Mouse (Mus musculus) adrenal gland, postnatal 10 days (tissue): Measurements from ENCODE around the gene Suz12. TPM values are rescaled to one million over a fixed set of nuclear protein-coding genes. Genes with fewer than 3 reads are reported as not detected.
A peak's percentile ranks its signal among the peaks of the same experiment; 100 is the strongest.
"Not testable (repeated sequence)": the region's sequence is repeated elsewhere in the genome, so short reads cannot be mapped to it uniquely, and the experiment has no call there.

Source experiments
- DNase-seq: peaks from one replicate; pipeline ENCODE4 v3.0.0; 2021; ENCODE audit warnings: mixed read lengths
- long read RNA-seq, 2 experiments: library from polyadenylated mRNA; stranded (forward); transcript quantifications; one replicate each; pipeline ENCODE4 v2.0.0; 2021
- total RNA-seq, 2 experiments: library from RNA; stranded (reverse); gene quantifications; 2 replicates each; pipeline ENCODE4 v1.2.3; 2021

Suz12 gene
- total RNA-seq: 10 to 100 TPM; 52.7 to 54.0 TPM
- long read RNA-seq, experiment 1, full-length matches to known transcripts: 19 of 33 reads
- long read RNA-seq, experiment 1, partial matches to known transcripts: 6 of 33 reads
- long read RNA-seq, experiment 1, other reads (novel, unspliced or antisense): 8 of 33 reads
- long read RNA-seq, experiment 2, full-length matches to known transcripts: 13 of 15 reads
- long read RNA-seq, experiment 2, partial matches to known transcripts: 1 of 15 reads
- long read RNA-seq, experiment 2, other reads (novel, unspliced or antisense): 1 of 15 reads

DNA sequence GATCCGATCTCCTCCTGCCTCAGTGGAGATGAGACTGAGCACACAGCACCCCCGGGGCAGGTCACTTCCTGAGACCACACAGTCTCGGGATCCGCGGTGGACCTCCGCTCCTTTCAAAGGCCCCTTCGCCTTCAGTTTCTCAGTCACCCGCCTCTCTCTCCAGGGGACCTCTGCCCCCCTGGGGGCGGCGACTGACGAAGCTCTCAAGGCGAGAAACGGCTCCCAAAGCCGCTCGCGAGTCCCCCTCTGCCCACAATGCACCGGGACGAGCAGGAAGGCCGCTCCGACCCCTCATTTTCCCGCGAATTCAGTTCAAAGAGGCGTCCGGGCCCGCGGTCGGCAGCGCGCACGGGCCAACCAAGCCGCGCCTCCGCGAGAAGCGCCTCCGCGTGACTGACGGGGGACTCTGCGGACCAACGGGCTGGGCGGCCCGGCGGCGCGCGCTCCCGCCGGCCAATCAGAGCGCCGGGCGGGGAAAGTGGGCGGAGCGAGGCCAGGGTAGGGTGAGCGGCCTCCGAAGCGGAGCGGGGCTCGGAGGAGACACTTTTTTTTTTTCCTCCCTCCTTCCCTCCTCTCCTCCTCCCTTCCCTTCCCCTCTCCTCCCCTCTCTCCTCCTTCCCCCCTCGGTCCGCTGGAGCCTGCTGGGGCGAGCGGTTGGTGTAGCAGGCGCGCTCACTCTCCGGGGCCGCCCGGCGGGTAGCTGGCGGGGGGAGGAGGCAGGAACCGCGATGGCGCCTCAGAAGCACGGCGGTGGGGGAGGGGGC, at the start of gene Suz12:
TSS of gene Suz12 (plus strand) at position 515 of the 764 bp plus-strand sequence.
- DNase-seq: peak; percentile 97

DNA sequence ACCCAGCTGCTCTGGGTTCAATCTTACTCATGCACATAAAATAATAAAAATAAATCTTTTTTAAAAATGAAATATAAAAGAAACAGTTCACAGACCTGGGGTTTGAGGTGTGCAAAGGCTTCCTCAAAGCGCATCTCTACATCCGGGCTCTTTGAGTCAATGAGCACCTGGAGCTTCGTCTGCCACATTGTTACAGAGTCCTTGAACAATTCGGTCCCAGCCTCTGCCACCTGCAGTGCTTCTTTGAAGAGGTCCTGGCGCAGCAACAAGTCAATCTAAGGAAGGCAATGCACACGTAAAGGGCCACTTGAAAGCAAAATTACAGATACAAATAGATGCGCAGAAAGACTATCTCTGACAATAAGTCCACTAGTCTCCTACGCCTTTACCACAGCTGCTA, 49.8 kb upstream of the Suz12 start:
- no peak for DNase-seq

DNA sequence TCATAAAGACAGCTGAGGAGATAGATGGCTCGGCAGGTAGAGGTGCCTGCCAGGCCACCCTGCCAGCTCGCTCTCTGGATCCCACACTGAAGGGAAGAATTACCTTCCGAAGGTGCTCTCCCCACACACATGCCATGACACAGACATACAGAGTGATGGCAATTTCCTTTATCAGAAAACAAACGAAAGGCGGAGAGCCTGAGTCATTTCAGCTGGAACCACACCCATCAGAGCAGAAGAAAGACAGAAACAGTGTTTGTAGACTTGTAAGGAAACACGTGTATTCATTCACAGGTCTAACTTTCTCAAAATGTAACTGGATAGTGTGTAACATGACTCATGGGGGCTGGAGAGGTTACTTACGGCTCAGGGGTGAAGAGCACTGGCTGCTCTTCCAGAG, 49.3 kb upstream of the Suz12 start:
- no peak for DNase-seq

DNA sequence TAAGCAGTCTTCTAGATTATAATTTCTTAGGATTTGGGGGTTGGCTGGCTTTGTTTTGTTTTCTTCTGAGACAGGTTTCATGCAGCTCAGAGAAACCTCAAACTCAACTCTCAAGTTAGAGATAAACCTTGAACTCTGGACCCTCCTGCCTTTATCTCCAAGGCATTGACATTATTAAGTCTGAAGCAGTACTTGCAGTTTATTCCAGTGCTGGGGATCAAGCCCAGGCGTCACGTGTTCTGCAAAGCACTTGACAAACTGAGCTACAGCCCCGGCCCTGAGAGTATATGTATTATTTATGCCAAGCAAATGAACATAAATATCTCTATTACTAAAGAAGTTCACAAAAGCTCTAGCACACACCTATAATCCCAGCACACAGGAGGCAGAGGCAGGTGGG, 45.6 kb upstream of the Suz12 start:
- no peak for DNase-seq

DNA sequence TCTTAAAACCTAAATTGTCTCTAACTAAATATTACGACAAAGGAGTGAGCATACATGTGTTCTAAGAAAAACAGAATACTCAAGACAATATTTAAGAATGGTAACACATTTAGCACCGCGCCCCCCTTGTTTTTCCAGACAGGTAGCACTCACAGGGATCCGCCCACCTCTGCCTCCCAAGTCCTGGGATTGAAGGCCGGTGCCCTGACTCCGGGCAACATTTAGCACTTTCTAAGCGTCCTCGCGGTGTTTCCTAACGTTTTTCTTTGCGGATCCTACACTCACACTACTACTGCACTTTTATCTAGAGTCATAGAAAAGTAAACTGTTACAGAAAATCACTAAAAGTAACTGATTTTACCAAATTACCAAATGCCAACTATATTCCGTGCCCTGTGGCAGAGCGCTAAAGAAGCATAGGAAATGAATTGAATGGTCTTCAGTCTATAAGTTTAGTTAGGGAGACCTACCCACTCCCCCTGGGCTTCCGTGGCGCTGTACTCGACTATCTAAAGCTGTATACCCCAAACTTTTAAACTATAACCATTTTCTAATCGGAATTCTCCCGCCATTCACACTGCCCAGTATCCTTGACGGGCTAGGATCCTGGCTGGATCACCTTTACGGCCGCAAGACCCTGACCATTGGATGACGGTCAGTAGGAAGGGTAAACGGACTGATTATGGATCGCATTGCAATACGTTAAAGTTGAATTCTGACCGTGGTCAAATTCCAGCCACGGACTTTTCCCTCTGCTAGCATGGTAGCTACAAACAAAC, 31.4 kb upstream of the Suz12 start:
- DNase-seq: no peak

DNA sequence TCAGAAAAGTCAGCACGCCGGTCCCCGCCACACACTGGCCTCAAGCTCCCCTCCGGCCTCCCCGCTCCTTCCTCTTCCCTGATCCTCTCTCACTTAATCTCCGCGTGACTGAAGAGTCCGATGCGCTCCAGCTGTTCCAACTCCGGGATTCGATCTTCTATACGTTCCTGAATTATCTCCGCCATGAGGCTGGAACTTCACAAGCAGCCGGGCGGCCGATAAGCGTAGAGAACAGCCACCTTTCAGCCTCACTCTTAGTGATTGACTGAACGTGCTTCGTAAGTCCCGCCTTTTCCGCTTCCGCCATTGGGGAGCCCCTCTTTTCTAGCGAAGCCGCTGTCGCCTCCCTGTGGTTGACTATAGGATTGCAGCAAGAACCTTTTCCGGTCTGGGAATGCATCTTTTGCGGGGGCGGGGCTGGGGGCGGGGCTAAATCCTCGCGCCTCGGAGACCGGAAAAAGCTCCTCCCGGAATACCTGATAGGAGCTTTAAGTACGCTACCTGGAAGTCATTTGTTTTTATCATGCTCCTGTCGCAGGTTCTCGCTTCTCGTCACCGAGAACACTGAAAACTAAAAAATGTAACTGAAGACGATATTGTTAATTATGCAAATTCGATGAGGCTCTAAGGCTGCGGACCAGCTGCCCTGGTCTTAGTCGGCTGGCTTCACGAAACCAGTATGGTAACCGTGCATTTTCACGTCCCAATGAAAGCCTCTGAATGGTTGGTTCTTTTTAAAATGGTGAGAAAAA, 30.6 kb upstream of the Suz12 start, which contains the start of gene Utp6:
TSS of gene Utp6 (minus strand) at position 266 of the 752 bp plus-strand sequence.
- peak; percentile 99 for DNase-seq

DNA sequence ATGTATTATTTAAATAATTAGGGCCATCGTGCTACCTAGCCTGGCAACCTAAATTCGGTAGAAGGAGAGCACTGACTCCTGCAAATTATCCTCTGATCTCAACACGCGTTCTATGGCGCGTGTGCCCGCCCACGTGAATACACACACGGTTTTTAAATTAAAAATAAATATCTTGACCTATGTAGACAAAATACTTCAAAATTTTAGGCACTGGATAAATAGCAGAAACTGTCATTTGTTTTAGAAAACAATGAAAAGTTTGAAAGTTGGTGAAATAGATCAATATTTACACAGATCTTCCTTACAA, 30.1 kb upstream of the Suz12 start:
- no peak for DNase-seq

DNA sequence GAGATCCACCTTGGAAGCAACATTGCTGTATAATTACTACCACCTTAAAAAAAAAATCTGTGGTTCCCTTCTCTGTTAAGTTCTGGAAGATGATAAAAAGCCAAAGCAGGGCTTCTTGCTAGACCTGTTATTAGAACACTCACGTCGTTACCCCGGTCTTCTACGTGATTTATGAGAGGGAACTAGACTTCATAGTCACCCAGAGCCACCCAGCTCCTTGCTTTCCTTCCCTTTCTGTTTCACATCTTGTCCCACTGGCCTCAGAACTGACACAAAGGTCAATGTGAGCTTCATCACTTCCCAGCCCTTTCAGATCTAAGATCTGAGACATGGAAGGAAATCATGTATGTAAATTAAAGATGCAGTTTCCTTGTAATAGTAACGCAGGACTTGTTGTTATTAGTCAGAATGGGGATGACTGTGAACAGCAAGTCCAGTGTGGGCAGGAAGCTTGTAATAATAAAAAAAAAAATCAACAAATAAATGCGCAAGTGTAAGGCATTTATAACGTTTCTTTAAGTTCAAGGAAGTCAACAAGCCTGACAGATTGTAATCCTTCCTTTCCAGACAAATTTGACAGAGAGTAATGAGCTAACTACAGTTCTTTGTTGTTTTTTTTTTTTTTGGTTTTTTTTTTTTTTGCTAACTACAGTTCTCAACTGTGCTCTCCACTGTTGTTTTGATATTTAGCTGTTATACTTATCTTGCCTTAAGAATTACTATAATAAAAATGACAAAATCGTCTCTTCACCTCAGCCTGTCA, 29.5 kb upstream of the Suz12 start:
- DNase-seq: no peak

DNA sequence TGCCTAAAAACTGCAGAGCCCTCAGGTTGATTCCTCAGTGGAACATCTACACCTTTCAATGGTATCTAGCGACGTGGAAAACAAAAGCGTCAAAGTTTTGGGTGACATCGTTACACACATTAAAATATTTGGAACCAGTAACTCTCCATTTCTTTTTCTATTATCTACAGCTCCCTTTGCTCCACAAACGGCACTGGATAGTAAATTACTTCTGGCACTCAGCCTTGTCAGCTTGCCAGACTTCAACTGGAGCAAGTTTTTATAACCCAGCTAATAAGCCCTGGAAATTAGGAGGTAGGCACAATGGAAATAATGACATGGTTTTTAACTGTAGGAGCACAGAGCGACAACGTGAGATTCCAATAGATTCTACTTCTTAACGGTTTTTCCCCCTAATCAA, 27.0 kb upstream of the Suz12 start:
- peak; percentile 79 for DNase-seq

DNA sequence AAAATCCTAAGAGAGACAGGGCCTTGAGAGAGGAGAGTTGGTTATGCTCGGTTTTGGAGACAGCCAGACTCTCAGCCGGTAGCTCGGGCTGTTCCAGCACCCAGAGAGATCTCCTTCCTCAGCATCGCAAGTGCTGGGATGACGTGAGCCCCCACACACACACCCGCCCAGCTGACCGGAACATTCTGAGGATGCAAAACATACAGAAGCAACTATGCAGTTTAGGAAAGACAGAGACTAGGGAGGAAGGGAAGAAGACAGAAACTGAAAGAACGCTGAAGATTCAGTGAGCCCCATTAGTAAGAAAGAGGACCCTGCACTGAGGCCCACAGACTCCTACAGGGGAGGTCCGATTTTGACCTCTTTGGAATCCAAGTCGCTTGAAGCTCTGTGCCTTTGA, 25.2 kb upstream of the Suz12 start:
- DNase-seq: no peak

DNA sequence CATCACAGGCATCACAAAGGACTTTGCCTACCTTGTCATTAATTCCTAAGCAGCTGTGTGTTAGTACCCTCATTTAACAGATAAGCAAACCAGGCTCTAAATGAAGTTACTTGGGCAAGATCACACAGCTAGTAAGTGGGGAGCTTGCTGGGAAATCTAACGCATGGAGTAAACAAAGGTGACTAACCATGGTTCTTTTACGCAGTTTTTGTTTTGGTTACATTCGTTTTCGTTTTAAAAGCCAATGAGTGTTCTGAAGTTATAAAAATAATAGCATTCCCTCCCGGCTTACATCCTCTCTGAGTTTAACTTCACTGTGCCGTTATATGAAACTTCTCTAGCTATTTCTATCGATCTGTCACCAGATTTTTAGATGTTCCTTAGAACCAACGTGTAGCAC, 19.8 kb upstream of the Suz12 start:
- DNase-seq: no peak

DNA sequence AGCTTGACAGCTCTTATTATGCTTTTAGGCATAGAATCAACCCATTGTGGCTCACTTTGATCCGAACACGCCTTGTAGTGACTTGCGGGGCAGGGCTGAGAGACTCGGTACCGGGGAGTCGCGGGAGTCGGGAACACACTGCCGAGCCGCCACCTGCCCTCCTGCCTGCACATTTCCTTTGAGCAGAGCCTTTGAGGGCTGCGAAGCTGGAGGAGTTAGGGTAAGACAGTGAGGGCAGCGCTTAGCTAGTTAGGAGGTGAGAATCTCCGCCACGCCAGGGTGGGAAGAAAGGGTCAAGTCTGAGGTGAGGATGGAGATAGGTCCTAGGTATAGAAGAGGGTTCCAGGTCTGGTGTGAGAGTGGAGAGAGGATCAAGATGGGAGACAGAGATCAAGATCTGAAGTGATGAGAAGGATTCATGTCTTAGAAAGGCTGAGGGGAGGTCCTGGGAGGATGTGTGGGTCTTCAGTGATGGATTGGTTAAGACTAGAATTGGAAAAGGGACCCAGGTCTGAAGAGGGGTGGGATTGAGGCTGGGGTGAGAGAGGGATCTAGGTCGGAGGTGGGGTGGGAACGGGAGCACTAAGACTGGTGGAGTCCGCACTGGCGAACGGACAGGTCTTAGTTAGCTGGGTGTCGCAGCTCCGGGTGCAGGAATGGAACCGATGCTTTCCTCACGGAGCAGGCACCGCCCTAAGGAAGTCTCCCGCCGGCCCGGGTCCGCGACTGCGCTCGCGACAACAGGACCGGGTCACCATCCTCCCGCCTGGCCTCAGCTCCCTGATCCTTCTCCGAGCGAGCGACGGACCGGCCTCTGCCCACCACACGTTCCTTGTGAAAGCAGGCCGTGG, 19.1 kb upstream of the Suz12 start:
- peak; percentile 44 for DNase-seq

DNA sequence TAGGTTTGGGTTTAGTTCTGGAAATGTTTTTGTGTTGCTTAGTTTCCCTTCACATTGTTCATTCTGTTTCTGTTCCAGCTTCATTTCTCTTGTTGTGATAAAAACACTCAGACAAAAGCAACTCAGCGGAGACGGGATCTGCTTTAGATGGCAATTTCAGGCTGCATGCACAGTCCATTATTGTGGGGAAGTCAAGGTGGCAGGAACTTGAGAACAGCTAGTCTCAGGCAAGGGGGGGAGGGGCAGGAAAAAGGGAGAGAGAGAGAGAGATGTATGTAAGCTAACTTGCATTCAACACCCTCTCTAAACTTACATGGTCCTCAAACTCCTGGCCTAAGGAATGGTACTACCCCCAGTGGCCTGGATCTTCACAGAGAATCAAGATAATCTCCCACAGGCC, 17.5 kb upstream of the Suz12 start:
- DNase-seq: no peak

DNA sequence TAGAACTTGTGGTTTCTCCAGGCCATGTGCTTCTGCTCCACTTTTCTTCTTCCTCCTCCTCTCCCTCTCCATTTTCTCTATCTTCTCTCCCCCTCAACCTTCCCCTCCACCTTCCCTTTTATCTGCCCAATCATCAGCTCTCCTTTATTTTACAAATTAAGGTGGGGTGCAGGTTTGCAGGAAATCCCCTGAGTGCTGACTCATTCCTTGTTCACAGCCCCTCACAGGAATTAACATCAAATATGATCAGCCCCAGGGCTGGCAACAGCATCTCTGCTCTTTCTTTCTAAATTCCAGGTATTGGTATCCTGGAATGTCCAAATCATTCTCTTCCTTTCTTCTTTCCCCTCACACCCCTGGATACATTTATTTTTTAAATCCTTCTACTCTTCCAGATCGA, 16.7 kb upstream of the Suz12 start:
- DNase-seq: no peak

DNA sequence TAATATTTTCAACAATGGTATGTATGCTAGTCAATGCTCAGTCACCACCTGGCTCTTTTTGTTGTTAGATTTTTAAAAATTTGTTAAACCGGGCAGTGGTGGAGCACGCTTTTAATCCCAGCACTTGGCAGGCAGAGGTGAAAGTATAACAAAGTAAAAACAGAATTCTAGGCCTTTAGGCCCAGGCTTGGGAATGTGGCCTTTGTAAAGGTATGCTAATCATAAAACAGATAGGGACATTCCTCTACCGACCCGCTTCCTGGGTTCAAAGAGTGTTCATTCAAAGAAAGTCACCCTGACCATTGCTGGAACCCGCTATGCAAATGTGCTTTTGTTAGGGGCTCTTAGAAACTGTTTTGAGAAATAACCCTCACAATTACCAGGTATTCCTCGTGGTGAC, 16.3 kb upstream of the Suz12 start:
- not testable (repeated sequence) for DNase-seq

DNA sequence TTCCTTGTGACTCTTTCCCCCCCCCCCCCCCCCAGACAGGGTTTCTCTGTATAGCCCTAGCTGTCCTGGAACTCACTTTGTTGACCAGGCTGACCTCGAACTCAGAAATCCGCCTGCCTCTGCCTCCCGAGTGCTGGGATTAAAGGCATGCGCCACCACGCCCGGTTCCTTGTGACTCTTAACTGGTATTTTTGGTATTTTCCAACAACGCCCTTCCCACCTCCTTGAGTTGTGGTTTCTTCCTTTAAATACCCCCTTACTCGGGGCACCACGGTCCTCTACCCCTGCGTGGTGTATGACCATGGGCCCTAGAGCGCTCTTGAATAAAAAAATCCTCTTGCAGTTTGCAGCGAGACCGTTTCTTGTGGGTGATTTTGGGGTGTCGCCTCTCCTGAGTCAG, 15.8 kb upstream of the Suz12 start:
- DNase-seq: not testable (repeated sequence)

DNA sequence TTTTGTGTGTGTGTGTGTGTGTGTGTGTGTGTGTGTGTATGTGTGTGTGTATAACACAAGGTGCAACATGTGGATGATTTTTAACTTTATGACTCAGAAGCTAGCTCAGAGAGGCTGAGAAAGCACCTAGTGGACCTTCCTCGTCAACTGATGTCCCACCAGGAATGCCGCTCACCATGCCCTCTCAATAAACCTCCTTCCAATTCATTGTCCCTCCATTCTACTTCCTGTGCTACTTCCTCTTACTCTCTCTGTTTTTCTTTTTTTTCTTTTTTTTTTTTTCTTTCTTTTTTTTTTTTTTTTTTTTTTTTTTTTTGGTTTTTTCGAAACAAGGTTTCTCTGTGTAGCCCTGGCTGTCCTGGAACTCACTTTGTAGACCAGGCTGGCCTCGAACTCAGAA, 15.2 kb upstream of the Suz12 start:
- DNase-seq: not testable (repeated sequence)

DNA sequence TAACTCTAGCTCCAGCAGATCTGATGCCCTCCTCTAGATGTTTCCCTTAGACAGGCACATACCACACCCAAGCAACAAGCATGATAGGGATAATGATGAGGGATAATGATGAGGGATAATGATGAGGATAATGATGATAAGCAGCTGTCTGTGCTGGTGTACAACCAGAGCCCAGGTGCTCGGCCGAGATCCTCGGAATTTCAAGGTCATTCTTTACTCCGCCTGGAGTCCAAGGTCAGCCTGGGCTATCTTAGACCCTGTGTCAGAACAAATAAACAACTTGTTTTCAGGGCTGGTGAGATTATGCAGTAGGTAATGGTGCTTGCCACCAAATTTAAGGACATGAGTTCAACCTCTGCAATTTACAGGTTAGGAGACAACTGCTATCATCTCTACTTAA, 6.0 kb upstream of the Suz12 start:
- DNase-seq: no peak

DNA sequence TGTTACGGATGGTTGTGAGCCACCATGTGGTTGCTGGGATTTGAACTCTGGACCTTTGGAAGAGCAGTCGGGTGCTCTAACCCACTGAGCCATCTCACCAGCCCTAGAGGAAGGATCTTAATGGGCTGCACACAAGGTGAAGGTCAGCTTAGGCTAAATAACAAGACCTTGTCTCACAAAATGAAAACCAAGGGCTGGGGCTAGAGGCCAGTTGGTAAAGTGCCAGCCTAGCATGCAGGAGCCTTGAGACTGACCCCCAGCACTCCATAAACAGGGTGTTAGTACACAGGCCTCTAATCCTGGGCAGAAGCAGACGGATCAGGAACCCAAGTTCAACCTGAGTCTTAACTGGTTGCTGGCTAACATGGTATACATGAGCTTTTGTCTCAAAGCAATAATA, 5.0 kb upstream of the Suz12 start:
- peak; percentile 44 for DNase-seq

DNA sequence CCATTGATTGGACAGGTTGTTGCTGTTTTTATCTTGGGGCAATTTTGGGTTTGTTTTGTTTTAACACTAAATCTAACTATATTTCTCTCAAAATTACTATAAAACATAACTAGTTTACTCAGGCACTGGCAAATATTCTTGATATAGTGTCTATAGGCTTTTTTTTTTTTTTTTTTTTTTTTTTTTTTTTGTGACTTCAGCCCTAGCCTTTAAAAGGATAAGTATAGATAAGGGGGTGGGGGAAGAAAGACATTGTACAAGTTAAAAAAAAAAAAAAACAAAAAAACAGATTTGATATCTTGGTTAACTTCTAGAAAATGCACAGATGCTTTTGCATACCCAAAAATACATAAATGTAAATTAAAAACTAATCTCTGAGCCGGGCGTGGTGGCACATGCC, 2.8 kb upstream of the Suz12 start:
- DNase-seq: no peak

DNA sequence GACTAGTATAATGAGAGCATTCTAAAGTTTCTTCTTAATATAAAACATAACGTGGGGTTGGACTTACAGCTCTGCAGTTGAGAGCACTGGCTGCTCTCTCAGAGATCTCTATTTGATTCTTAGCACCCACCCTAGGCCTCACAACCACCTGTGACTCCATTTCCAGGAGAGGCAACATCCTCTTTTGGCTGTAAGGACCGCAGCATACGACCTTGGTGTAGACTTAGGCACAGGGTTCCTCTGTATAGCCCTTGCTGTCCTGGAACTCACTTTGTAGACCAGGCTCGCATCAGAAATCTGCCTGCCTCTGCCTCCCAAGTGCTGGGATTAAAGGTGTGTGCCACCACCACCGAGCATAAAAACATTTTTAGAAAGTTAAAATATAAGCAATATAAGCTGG, 1.3 kb upstream of the Suz12 start:
- no peak for DNase-seq
